Mouse (Mus musculus) left cerebral cortex, postnatal 10 days (tissue): ENCODE data around the gene Aplnr. TPM values are rescaled to one million over a fixed set of nuclear protein-coding genes. Genes with fewer than 3 reads are reported as not detected.

Experiments
- DNase-seq, 2 experiments: peaks; one replicate each; pipeline ENCODE4 v3.0.0; 2021 to 2022; ENCODE audit warnings: low spot score in 2 of 2, mixed read lengths in 1 of 2; ENCODE audit errors: extremely low spot score in 1 of 2
- intact Hi-C: fragments of 180-260 bp; cut with DNase I; formaldehyde crosslinking; loops from one replicate; pipeline ENCODE4 v1.15.1; 2025
- total RNA-seq, 2 experiments: library from RNA; stranded (reverse); gene quantifications; 2 replicates each; pipeline ENCODE4 v1.2.3; 2021

Aplnr gene
- total RNA-seq, 2 experiments from 2014 or later, result 11.5 to 19.2 TPM

GRCm38 (mm10) chr2:85132204-85132603 lies 3.8 kb upstream of the Aplnr start:
- intact Hi-C loops, result no loop called here
- no peak for DNase-seq

- intact Hi-C loops, result no loop called here
- no peak for DNase-seq
Measured at GRCm38 (mm10) chr2:85135099-85135498, 926 bp upstream of the Aplnr start.

GRCm38 (mm10) chr2:85136831-85137520 lies 951 bp downstream of the Aplnr start:
- intact Hi-C loops, result no loop called here
- DNase-seq, result no peak

GRCm38 (mm10) chr2:85137601-85138140 lies 1.6 kb downstream of the Aplnr start:
- no peak for DNase-seq
- intact Hi-C loops, result no loop called here

- no peak for DNase-seq
- intact Hi-C loops, result no loop called here
Measured at GRCm38 (mm10) chr2:85138143-85138542, 2.1 kb downstream of the Aplnr start.

- intact Hi-C loops, result no loop called here
- DNase-seq, result no peak
Measured at GRCm38 (mm10) chr2:85139393-85139792, 3.4 kb downstream of the Aplnr start.

GRCm38 (mm10) chr2:85139846-85140245 lies 3.8 kb downstream of the Aplnr start:
- intact Hi-C loops, result no loop called here
- DNase-seq, result no peak

- DNase-seq, result no peak
- intact Hi-C loops, result no loop called here
Measured at GRCm38 (mm10) chr2:85140833-85141232, 4.8 kb downstream of the Aplnr start.

- intact Hi-C loops, result no loop called here
- DNase-seq, result no peak
Measured at GRCm38 (mm10) chr2:85144908-85145307, 8.9 kb downstream of the Aplnr start.

- intact Hi-C loops, result no loop called here
Measured at GRCm38 (mm10) chr2:85145346-85145745, 9.3 kb downstream of the Aplnr start.

GRCm38 (mm10) chr2:85147481-85147880 lies 11.5 kb downstream of the Aplnr start:
- DNase-seq, result no peak
- intact Hi-C loops, result no loop called here

More at GRCm38 (mm10) chr2:85145346-85145745, 9.3 kb downstream of the Aplnr start:
- no peak for DNase-seq

- intact Hi-C loops, result no loop called here
- no peak for DNase-seq
Measured at GRCm38 (mm10) chr2:85150373-85150772, 14.3 kb downstream of the Aplnr start.

- DNase-seq, result no peak
- intact Hi-C loops, result no loop called here
Measured at GRCm38 (mm10) chr2:85151233-85151632, 15.2 kb downstream of the Aplnr start.

GRCm38 (mm10) chr2:85155334-85155733 lies 19.3 kb downstream of the Aplnr start:
- DNase-seq, result peak in 1 of 2 experiments; percentile 57
- intact Hi-C loops, result no loop called here

- intact Hi-C loops, result no loop called here
- DNase-seq, result no peak
Measured at GRCm38 (mm10) chr2:85156136-85156535, 20.1 kb downstream of the Aplnr start.

- intact Hi-C loops, result no loop called here
- DNase-seq, result no peak
Measured at GRCm38 (mm10) chr2:85157382-85157781, 21.4 kb downstream of the Aplnr start.

- DNase-seq, result no peak
- intact Hi-C loops, result no loop called here
Measured at GRCm38 (mm10) chr2:85160901-85161637, 25.0 kb downstream of the Aplnr start.

GRCm38 (mm10) chr2:85161638-85162093 lies 25.6 kb downstream of the Aplnr start:
- no peak for DNase-seq
- intact Hi-C loops, result no loop called here

GRCm38 (mm10) chr2:85163311-85164047 lies 27.5 kb downstream of the Aplnr start:
- intact Hi-C loops, result no loop called here
- DNase-seq, result peak in 1 of 2 experiments; percentile 59
